Mouse (Mus musculus) lung, postnatal 14 days (tissue): ENCODE data around the gene Rangrf.
A peak's percentile ranks its signal among the peaks of the same experiment; 100 is the strongest.
"Not testable (repeated sequence)": the region's sequence is repeated elsewhere in the genome, so short reads cannot be mapped to it uniquely, and the experiment has no call there.

Source experiments
- DNase-seq: peaks from one replicate; pipeline ENCODE4 v3.0.0; 2021

Gene Rangrf

GRCm38 (mm10) chr11:68975601-68976000 is 616 bp upstream of the Rangrf start:
- DNase-seq = no peak

- DNase-seq = no peak
These were observed 930 bp downstream of the Rangrf start for GRCm38 (mm10) chr11:68974059-68974450.

GRCm38 (mm10) chr11:68973250-68974058 is 1.5 kb downstream of the Rangrf start:
- peak; percentile 85 for DNase-seq

GRCm38 (mm10) chr11:68970232-68970631 is 4.8 kb downstream of the Rangrf start:
- DNase-seq = peak; percentile 53

GRCm38 (mm10) chr11:68968752-68969151 is 6.2 kb downstream of the Rangrf start:
- no peak for DNase-seq

GRCm38 (mm10) chr11:68967337-68968282 is 7.4 kb downstream of the Rangrf start, which contains the start of gene Slc25a35:
Gene Slc25a35 (plus strand): TSS chr11:68968131.
- peak; percentile 90 for DNase-seq

GRCm38 (mm10) chr11:68966554-68966953 is 8.4 kb downstream of the Rangrf start:
- DNase-seq = no peak

- DNase-seq = peak; percentile 83
These were observed 9.1 kb downstream of the Rangrf start for GRCm38 (mm10) chr11:68965845-68966244.

- DNase-seq = no peak
These were observed 9.9 kb downstream of the Rangrf start for GRCm38 (mm10) chr11:68965050-68965449.

GRCm38 (mm10) chr11:68963405-68963804 is 11.6 kb downstream of the Rangrf start:
- DNase-seq = no peak

- not testable (repeated sequence) for DNase-seq
These were observed 12.8 kb downstream of the Rangrf start for GRCm38 (mm10) chr11:68962159-68962558.

- DNase-seq = no peak
These were observed 13.4 kb downstream of the Rangrf start for GRCm38 (mm10) chr11:68961596-68961995.

GRCm38 (mm10) chr11:68957971-68958370 is 17.0 kb downstream of the Rangrf start:
- no peak for DNase-seq

- DNase-seq = peak; percentile 53
These were observed 17.7 kb downstream of the Rangrf start, which contains the start of gene Arhgef15 for GRCm38 (mm10) chr11:68957308-68957707. Gene Arhgef15 (minus strand): TSS chr11:68957480.

GRCm38 (mm10) chr11:68956697-68957096 is 18.3 kb downstream of the Rangrf start:
- peak; percentile 61 for DNase-seq

GRCm38 (mm10) chr11:68956107-68956506 is 18.9 kb downstream of the Rangrf start:
- DNase-seq = peak; percentile 38

- no peak for DNase-seq
These were observed 19.5 kb downstream of the Rangrf start for GRCm38 (mm10) chr11:68955473-68955872.

- no peak for DNase-seq
These were observed 20.6 kb downstream of the Rangrf start for GRCm38 (mm10) chr11:68954408-68954807.

- no peak for DNase-seq
These were observed 21.1 kb downstream of the Rangrf start for GRCm38 (mm10) chr11:68953903-68954302.

- no peak for DNase-seq
These were observed 27.4 kb downstream of the Rangrf start for GRCm38 (mm10) chr11:68947542-68947993.

- DNase-seq = no peak
These were observed 28.1 kb downstream of the Rangrf start for GRCm38 (mm10) chr11:68946806-68947440.

- no peak for DNase-seq
These were observed 29.0 kb downstream of the Rangrf start for GRCm38 (mm10) chr11:68946001-68946400.

- no peak for DNase-seq
These were observed 29.7 kb downstream of the Rangrf start for GRCm38 (mm10) chr11:68945245-68945644.
